Comparison of ENCODE assay signal across 14 mouse cellular contexts in the genomic region with DNA sequence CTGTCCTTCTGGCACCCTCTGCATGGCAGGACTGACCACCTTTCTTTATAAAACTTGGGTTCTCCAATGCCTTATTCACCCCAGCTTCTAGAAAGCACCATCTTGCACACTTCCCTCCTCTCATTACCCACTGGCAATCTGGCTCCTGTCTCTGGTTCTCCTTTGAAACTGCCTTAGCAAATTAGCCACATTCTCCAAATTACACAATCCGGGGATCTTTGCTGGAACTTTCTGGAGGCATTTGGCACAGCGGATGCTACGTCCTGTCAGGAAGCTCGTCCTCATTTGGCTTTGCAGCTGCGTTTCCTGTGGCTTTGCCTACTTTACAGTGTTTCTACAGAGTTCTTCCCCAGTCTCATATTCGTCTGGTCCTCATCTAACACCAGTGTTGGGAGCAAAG. TPM values are rescaled to one million over a fixed set of nuclear protein-coding genes. Genes with fewer than 3 reads are reported as not detected.
DNase-seq lines count a peak whose midpoint lies in the region; ATAC-seq and TF ChIP-seq lines count a peak whose summit lies in the region.
"Had no signal": no experiment of that assay in that cellular context is flagged by ENCODE, and none has a peak within 500 bp of the region (broad histone marks: within the 10 kb centered on the region; RNA-seq: fewer than 3 reads in every experiment).

No protein-coding gene starts in this region.

- 59% methylated on average over 6 of the region's 6 CpGs for WGBS in cerebellum, adult 2 months
- WGBS in midbrain, postnatal 0 days = 87% methylated on average over 6 of the region's 6 CpGs

- no peaks in the 10 kb centered on the region for H3K4me1 ChIP-seq in cerebellum, adult 2 months (ENCODE audit: control insufficient read depth, insufficient read depth, low read length)
- H3K4me1 ChIP-seq in midbrain, postnatal 0 days (ENCODE audit: insufficient read depth, low read length) = no peaks in the 10 kb centered on the region

- H3K9me3 ChIP-seq in midbrain, postnatal 0 days (ENCODE audit: low read length) = no peaks in the 10 kb centered on the region
- H3K9me3 ChIP-seq: lung, embryonic 15.5 days had no signal

- H3K9ac ChIP-seq in midbrain, postnatal 0 days (replicated peaks; ENCODE audit: low read length, poor library complexity, severe bottlenecking) = no peak overlapping the region
- H3K9ac ChIP-seq: lung, embryonic 15.5 days had no signal

- ATAC-seq in midbrain, postnatal 0 days (ENCODE audit: low FRiP score) = no peak
- ATAC-seq: forebrain, embryonic 14.5 days; inflammation-experienced regulatory T-cells, adult 6 months had no signal

- peak; percentile 74 to 77 for DNase-seq in heart, adult 18-20 months
- no peak for DNase-seq in heart, postnatal 25 days (ENCODE audit: low spot score)
- peak; percentile 80 for DNase-seq in Muller cell, postnatal 12 days (ENCODE audit: inconsistent ontology term)
- DNase-seq in fat pad, adult 2 months (ENCODE audit: extremely low read depth, low read depth, low spot score) = peak; percentile 62
- DNase-seq in kidney, postnatal 36 days = peak; percentile 50 to 53
- DNase-seq in cerebellum, adult 2 months = no peak
- DNase-seq in midbrain, postnatal 0 days (ENCODE audit: low spot score) = no peak
- DNase-seq in adrenal gland, postnatal 10 days = no peak
- DNase-seq: adrenal gland, postnatal 25 days; cerebellum, adult 9-10 months; layer of hippocampus, adult 9-11 months had no signal

- H3K4me2 ChIP-seq in midbrain, postnatal 0 days (ENCODE audit: low read depth, low read length, poor library complexity, severe bottlenecking) = no peak overlapping the region
- H3K4me2 ChIP-seq: lung, embryonic 15.5 days had no signal

- no peak overlapping the region for H3K27ac ChIP-seq in cerebellum, adult 2 months (ENCODE audit: insufficient read depth, low read length)
- no peak overlapping the region for H3K27ac ChIP-seq in midbrain, postnatal 0 days (ENCODE audit: low read depth, low read length)
- H3K27ac ChIP-seq: lung, embryonic 15.5 days had no signal

- no peaks in the 10 kb centered on the region for H3K36me3 ChIP-seq in midbrain, postnatal 0 days (ENCODE audit: insufficient read depth, low read length)
- H3K36me3 ChIP-seq: lung, embryonic 15.5 days had no signal

- H3K27me3 ChIP-seq in cerebellum, adult 2 months (ENCODE audit: control insufficient read depth, insufficient read depth, low read length) = no peaks in the 10 kb centered on the region
- no peaks in the 10 kb centered on the region for H3K27me3 ChIP-seq in midbrain, postnatal 0 days (ENCODE audit: insufficient read depth, low read length)
- H3K27me3 ChIP-seq: lung, embryonic 15.5 days had no signal

- H3K4me3 ChIP-seq in cerebellum, adult 2 months (replicated peaks; ENCODE audit: insufficient read depth, low read depth, low read length) = no peak overlapping the region
- no peak overlapping the region for H3K4me3 ChIP-seq in midbrain, postnatal 0 days (ENCODE audit: low read depth, low read length)
- H3K4me3 ChIP-seq: lung, embryonic 15.5 days had no signal

- TF ChIP-seq CTCF in cerebellum, adult 2 months (IDR thresholded peaks at IDR 0.05; ENCODE audit: borderline replicate concordance, insufficient read depth, low read depth, low read length) = no peak
- no peak for TF ChIP-seq CTCF in midbrain, postnatal 0 days (IDR thresholded peaks at IDR 0.05)

- TF ChIP-seq POLR2A in cerebellum, adult 2 months (IDR thresholded peaks at IDR 0.05; ENCODE audit: borderline replicate concordance, insufficient read depth, low read length) = no peak

- intact Hi-C loops in heart, postnatal 25 days (cut with DNase I) = no loop called here

RNA-seq across cellular contexts. Expression of gene Slc23a2, which starts 6.7 kb away (rescaled TPM):
- 10 to 100 TPM; 12.4 to 14.9 TPM for total RNA-seq in heart, adult 18-20 months (2021)
- 10 to 100 TPM; 13.5 to 14.5 TPM for total RNA-seq in heart, postnatal 25 days (2021)
- polyA plus RNA-seq in cerebellum, adult 2 months (2012; rRNA removed) = 68.6 and 76.9 TPM in 2 replicates
- total RNA-seq in midbrain, postnatal 0 days (2014; rRNA removed) = 64.5 and 71.3 TPM in 2 replicates
- polyA plus RNA-seq in midbrain, postnatal 0 days (2015; fragmentation: Nextera tagmentation; extraction: Ambion mirVana) = 30.5 and 31.9 TPM in 2 replicates
- 10 to 100 TPM; 36.6 to 66.0 TPM for total RNA-seq in adrenal gland, postnatal 10 days (2021)

Comparison
In these comparisons a context has a peak if more than half of its experiments do, and no peak if none do; other contexts are left out.
1. DNase-seq: peak in heart, adult 18-20 months (2 of 2), Muller cell, postnatal 12 days (single experiment), fat pad, adult 2 months (single experiment) and kidney, postnatal 36 days (2 of 2); none in heart, postnatal 25 days (single experiment), cerebellum, adult 2 months (0 of 2), midbrain, postnatal 0 days (single experiment) and adrenal gland, postnatal 10 days (single experiment).